ENCODE assay signal across 22 mouse cellular contexts in the genomic region with DNA sequence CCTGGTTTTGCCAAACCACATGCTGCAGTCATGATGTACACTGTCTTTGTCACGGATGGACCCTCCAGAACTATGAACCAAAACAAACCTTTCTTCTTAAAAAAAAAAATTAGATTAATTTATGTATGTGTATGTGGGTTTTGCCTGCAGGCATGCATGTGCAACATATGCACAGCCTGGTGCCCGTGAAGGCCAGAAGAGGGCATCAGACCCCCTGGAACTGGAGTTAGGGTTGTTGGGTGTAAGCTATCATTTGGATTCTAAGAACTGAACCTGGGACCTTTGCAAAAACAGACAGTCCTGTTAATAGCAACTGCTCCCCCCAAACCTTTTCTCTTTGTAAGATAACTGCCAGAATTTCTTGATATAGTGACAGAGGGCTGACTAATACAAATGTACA. TPM values are rescaled to one million over a fixed set of nuclear protein-coding genes. Genes with fewer than 3 reads are reported as not detected.
DNase-seq lines count a peak whose midpoint lies in the region; ATAC-seq and TF ChIP-seq lines count a peak whose summit lies in the region.
"Had no signal": no experiment of that assay in that cellular context is flagged by ENCODE, and none has a peak within 500 bp of the region (broad histone marks: within the 10 kb centered on the region; RNA-seq: fewer than 3 reads in every experiment).

No protein-coding gene starts in this region.

- no peak for ATAC-seq in intestine, postnatal 0 days
- no peak for ATAC-seq in intestine, embryonic 15.5 days
- no peak for ATAC-seq in lung, postnatal 0 days
- ATAC-seq: forebrain, embryonic 16.5 days; intestine, embryonic 16.5 days; midbrain, embryonic 16.5 days had no signal

- H3K27me3 ChIP-seq in intestine, postnatal 0 days (replicated peaks; ENCODE audit: control insufficient read depth, insufficient read depth, low read length) = no peaks in the 10 kb centered on the region
- H3K27me3 ChIP-seq in intestine, embryonic 15.5 days (replicated peaks) = no peaks in the 10 kb centered on the region
- no peaks in the 10 kb centered on the region for H3K27me3 ChIP-seq in lung, postnatal 0 days (replicated peaks; ENCODE audit: insufficient read depth, low read length)
- H3K27me3 ChIP-seq: hindbrain, embryonic 12.5 days; liver, embryonic 15.5 days had no signal

- TF ChIP-seq CTCF in intestine, postnatal 0 days (IDR thresholded peaks at IDR 0.05; ENCODE audit: low read depth) = peak; percentile 19; the same call in 1 of the 2 replicates
- TF ChIP-seq CTCF in lung, postnatal 0 days (IDR thresholded peaks at IDR 0.05) = peak; percentile 11; the same call in 1 of the 2 replicates

- no peaks in the 10 kb centered on the region for H3K36me3 ChIP-seq in intestine, postnatal 0 days (ENCODE audit: control insufficient read depth, insufficient read depth)
- no peaks in the 10 kb centered on the region for H3K36me3 ChIP-seq in intestine, embryonic 15.5 days
- no peaks in the 10 kb centered on the region for H3K36me3 ChIP-seq in lung, postnatal 0 days (ENCODE audit: insufficient read depth, low read length)
- H3K36me3 ChIP-seq: hindbrain, embryonic 12.5 days; liver, embryonic 15.5 days had no signal

- no peak overlapping the region for H3K4me2 ChIP-seq in intestine, postnatal 0 days (replicated peaks; ENCODE audit: low read depth)
- H3K4me2 ChIP-seq in intestine, embryonic 15.5 days (replicated peaks) = no peak overlapping the region
- no peak overlapping the region for H3K4me2 ChIP-seq in lung, postnatal 0 days (replicated peaks; ENCODE audit: low read depth, low read length)
- H3K4me2 ChIP-seq: heart, embryonic 11.5 days; hindbrain, embryonic 12.5 days; liver, embryonic 15.5 days had no signal

- no peak overlapping the region for H3K9ac ChIP-seq in intestine, postnatal 0 days (ENCODE audit: low read depth, low read length)
- no peak overlapping the region for H3K9ac ChIP-seq in intestine, embryonic 15.5 days
- H3K9ac ChIP-seq in lung, postnatal 0 days (replicated peaks; ENCODE audit: low read depth) = no peak overlapping the region
- H3K9ac ChIP-seq: hindbrain, embryonic 12.5 days; liver, embryonic 15.5 days had no signal

- DNase-seq in lung, postnatal 0 days (ENCODE audit: low spot score) = no peak
- DNase-seq in lung, adult 18-20 months = no peak
- DNase-seq in thymus, postnatal 4 days = peak; percentile 25
- DNase-seq in thymus, postnatal 25 days = no peak
- DNase-seq in T-cell, adult 2 months (ENCODE audit: low spot score) = no peak
- DNase-seq in frontal cortex, postnatal 36 days (ENCODE audit: low spot score in 2 of 2) = no peak
- DNase-seq: adrenal gland, postnatal 14 days; cerebellum, adult 11 months; cerebellum, postnatal 14 days; embryo, embryonic 11 days; heart, postnatal 10 days; kidney, postnatal 10 days; lung, postnatal 14 days; right cerebral cortex, postnatal 14 days had no signal

- H3K9me3 ChIP-seq in intestine, postnatal 0 days (ENCODE audit: control insufficient read depth) = no peaks in the 10 kb centered on the region
- H3K9me3 ChIP-seq in intestine, embryonic 15.5 days = no peaks in the 10 kb centered on the region
- no peaks in the 10 kb centered on the region for H3K9me3 ChIP-seq in lung, postnatal 0 days (ENCODE audit: low read length)
- H3K9me3 ChIP-seq: hindbrain, embryonic 12.5 days; liver, embryonic 15.5 days had no signal

- WGBS in intestine, postnatal 0 days = 87% methylated on average over 2 of the region's 2 CpGs
- WGBS in intestine, embryonic 15.5 days = 88% methylated on average over 2 of the region's 2 CpGs
- 75% methylated on average over 2 of the region's 2 CpGs for WGBS in lung, postnatal 0 days

- no peak overlapping the region for H3K4me3 ChIP-seq in intestine, postnatal 0 days (ENCODE audit: low read depth, low read length)
- H3K4me3 ChIP-seq in intestine, embryonic 15.5 days (replicated peaks) = no peak overlapping the region
- no peak overlapping the region for H3K4me3 ChIP-seq in lung, postnatal 0 days (ENCODE audit: low read depth, low read length)
- H3K4me3 ChIP-seq: hindbrain, embryonic 12.5 days; liver, embryonic 15.5 days had no signal

- no peak for TF ChIP-seq EP300 in lung, postnatal 0 days (IDR thresholded peaks at IDR 0.05)

- no peak overlapping the region for H3K27ac ChIP-seq in intestine, postnatal 0 days (ENCODE audit: low read depth, low read length)
- no peak overlapping the region for H3K27ac ChIP-seq in intestine, embryonic 15.5 days
- H3K27ac ChIP-seq in lung, postnatal 0 days (ENCODE audit: low read length) = no peak overlapping the region
- H3K27ac ChIP-seq: liver, embryonic 15.5 days had no signal

- H3K4me1 ChIP-seq in intestine, postnatal 0 days (replicated peaks; ENCODE audit: control insufficient read depth, insufficient read depth, low read length) = 0 out of 2 replicates have a peak, but pooled peaks cover 4% of the 10 kb centered on the region
- H3K4me1 ChIP-seq in intestine, embryonic 15.5 days (replicated peaks) = peaks cover 13% of the 10 kb centered on the region
- peaks cover 7% of the 10 kb centered on the region; the same call in 1 of the 2 replicates for H3K4me1 ChIP-seq in lung, postnatal 0 days (ENCODE audit: insufficient read depth, low read depth, low read length)

RNA-seq across cellular contexts. Expression of gene Smap2, which starts 16.0 kb away (rescaled TPM):
- 23.2 and 26.0 TPM in 2 replicates for polyA plus RNA-seq in intestine, postnatal 0 days (2015; fragmentation: Nextera tagmentation; extraction: Ambion mirVana)
- polyA plus RNA-seq in intestine, embryonic 15.5 days (2015; fragmentation: Nextera tagmentation; extraction: Ambion mirVana) = 15.1 and 16.1 TPM in 2 replicates
- polyA plus RNA-seq in lung, postnatal 0 days (2015; fragmentation: Nextera tagmentation; extraction: Ambion mirVana) = 10.8 and 12.4 TPM in 2 replicates

RNA-seq across cellular contexts. Expression of gene Col9a2, which starts 38.1 kb away (rescaled TPM):
- polyA plus RNA-seq in intestine, postnatal 0 days (2015; fragmentation: Nextera tagmentation; extraction: Ambion mirVana) = 3.9 TPM in 2 replicates
- 11.1 and 12.0 TPM in 2 replicates for polyA plus RNA-seq in intestine, embryonic 15.5 days (2015; fragmentation: Nextera tagmentation; extraction: Ambion mirVana)
- polyA plus RNA-seq in lung, postnatal 0 days (2015; fragmentation: Nextera tagmentation; extraction: Ambion mirVana) = 1.6 and 1.8 TPM in 2 replicates

RNA-seq across cellular contexts. Expression of gene Zfp69, which starts 49.5 kb away (rescaled TPM):
- 2.2 and 2.6 TPM in 2 replicates for polyA plus RNA-seq in intestine, postnatal 0 days (2015; fragmentation: Nextera tagmentation; extraction: Ambion mirVana)
- 6.0 and 6.3 TPM in 2 replicates for polyA plus RNA-seq in intestine, embryonic 15.5 days (2015; fragmentation: Nextera tagmentation; extraction: Ambion mirVana)
- polyA plus RNA-seq in lung, postnatal 0 days (2015; fragmentation: Nextera tagmentation; extraction: Ambion mirVana) = 6.7 TPM in 2 replicates
